Mouse (Mus musculus) kidney, adult 9 months (tissue): Measurements from ENCODE around the gene Rprd1b.

Experiments used
- DNase-seq: peaks from one replicate; pipeline ENCODE4 v3.0.0; 2022

Rprd1b gene

DNA sequence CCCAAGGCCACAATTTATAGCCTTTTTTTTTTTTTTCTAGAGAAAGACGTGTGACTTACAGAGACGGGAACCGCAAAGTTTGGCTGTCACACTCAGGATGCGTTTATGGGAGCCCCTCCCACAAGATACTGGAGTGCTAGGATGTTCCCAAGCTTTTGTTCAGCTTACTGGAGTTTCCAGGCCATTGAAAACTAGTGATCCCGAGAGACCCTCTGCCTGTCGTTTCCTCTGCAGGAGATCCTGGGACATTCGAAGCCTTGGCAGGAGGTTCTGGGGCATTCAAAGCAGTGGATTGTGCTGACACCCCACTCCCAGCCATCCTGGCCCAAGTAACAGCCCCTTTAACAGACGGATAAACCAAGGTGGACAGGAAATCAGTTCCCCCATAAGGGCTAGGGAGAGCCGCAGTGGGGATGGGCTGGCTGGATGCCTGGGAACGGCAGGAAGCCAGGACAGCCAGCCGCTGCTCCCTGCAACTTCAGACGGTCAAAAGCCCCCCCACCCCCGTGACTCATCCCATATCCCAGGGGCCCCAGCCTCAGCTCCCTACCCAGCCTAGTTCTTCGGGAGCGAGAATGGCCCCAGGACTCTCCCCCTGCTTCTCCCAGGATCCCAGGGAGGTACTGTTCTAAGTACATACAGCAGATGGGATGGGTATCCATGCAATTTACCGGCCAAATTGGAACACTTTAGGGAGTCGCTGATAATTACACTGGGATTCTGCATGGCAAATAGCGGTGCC lies 151.2 kb downstream of the Rprd1b start:
- no peak for DNase-seq

DNA sequence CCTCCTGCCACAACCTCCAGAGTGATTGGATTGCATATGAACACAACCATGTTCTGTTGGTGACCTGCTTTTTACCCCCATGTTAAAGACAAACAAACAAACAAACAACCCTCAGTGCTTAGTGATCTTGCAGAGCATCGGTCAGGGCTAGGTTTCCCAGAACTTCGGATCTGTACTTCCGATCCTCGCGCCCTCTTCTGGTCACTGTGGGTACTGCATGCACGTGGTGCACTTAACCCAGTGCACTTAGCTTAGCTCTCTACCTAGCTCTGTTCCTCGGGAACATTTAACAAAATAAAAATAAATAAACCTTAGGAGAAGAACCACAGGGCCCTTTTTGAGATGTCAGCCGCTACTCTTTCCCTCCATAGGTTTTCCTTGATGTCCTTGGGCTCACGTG lies 152.5 kb downstream of the Rprd1b start:
- DNase-seq = peak; percentile 65
